Mouse (Mus musculus) layer of hippocampus, adult 8-10 months (tissue): Measurements from ENCODE around the gene Gpatch2. TPM values are rescaled to one million over a fixed set of nuclear protein-coding genes. Genes with fewer than 3 reads are reported as not detected.

ENCODE experiments used
- DNase-seq, 2 experiments: peaks; one replicate each; pipeline ENCODE4 v3.0.0; 2022; ENCODE audit warnings: low spot score in 2 of 2
- total RNA-seq, 4 experiments: library from RNA; stranded (reverse); gene quantifications; 2 replicates each; pipeline ENCODE4 v1.2.4; 2022

The Gpatch2 gene
- 10 to 100 TPM; 21.1 to 22.7 (median 22.1) TPM for total RNA-seq

DNA sequence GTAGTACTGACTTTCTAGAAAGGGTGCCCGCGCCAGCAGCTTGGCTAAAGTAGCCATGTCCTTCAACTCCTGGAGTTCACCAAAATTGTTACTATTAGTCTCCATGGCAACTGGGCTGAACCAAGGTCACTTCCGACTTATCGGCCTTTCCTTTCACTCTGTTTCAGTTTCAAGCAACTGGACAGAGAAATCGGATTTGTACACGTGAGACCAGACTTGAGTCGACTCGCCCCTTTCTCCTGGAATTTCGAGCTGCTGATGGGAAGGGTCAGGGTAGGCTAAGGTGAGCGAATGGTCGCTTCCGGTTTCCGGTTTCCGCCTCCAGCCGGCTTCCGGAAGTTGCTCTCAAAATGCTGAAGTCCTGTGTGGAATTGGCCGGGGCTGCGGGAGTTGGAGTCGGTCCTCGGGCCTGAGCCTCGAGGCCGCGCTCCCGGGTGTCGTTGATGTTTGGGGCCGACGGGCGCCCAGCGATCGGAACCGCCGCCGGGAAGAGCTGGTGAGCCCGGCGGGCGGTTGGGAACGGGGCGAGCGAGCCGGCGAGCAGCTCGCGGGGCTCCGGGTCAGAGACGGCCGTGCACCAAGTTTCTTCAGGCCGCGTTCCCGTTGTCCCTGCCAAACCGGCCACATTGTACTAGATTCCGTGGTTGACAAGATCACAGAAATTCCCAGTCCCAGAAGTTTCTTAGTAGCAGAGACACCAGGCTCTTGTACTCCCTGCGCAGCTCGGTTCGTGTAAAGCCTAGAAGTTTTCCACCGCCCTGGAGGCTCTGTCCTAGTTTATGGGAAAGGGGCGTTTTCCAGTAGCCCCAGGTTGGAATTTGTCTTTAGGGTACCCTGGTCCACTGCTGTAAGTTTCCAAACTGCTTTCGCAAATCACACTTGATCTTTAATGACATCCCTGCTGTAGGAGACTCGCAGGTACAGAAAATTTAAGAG is at the start of gene Gpatch2, which contains the start of gene Spata17:
Gpatch2 (plus strand) TSS at position 328 of the 936 bp plus-strand sequence.
Spata17 (minus strand) TSS at position 285 of the 936 bp plus-strand sequence.
- peak; percentile 62 to 67 for DNase-seq

DNA sequence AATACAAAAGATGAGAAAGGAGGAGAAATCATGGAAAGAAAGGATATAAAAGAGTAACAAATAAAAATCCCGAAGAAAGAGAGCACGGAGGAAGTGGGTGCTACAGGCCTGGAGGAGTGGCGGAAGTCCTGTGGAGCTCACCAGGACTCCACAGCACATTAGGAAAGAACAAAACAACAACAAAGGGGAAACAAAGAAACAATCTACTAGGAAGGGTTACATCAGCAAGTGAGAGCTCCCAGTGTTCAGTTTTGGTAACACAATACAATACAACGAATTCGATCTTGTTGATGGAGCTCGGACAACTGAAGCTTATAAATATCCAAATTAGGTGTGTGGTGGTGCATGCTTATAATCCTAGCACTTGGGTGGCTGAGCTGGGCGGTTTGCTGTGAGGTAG is 45.7 kb upstream of the Gpatch2 start:
- no peak for DNase-seq

DNA sequence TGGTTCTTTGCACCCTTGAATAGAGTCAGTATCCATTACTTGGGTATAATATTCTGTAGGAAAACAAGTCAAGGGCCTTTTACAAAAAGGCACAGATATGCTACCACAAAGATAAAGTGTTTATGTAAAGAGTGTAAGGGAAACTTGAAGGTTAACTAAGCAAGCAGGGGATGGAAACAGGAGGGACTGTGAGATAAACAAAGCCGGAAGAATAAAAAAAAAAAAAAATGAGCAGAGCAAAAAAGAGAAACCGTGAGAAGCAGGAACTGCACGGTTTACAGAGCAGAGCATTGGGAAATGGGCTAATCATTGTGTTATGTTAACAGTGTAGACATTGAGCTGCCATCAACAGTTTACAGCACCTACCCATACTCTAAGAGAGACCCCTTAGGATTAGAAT is 44.9 kb upstream of the Gpatch2 start:
- DNase-seq: no peak

DNA sequence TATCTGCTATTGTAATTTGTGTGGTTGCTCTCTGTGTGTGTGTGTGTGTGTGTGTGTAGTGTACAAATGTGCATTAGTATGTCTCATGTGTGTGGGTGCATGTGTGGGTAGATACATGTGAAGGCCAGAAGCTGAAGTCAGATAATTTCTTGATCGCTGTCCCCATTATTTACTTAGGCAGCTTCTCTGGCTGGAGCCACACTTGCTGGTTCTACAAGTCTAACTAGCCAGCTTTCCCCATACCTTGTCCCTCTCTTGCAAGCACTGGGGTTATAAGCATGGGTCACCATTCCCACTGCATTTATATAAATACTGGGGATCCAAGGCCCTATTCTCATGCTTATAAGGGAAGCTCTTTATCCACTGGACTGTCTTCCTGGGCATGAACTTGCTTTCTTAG is 39.3 kb upstream of the Gpatch2 start:
- DNase-seq: no peak

DNA sequence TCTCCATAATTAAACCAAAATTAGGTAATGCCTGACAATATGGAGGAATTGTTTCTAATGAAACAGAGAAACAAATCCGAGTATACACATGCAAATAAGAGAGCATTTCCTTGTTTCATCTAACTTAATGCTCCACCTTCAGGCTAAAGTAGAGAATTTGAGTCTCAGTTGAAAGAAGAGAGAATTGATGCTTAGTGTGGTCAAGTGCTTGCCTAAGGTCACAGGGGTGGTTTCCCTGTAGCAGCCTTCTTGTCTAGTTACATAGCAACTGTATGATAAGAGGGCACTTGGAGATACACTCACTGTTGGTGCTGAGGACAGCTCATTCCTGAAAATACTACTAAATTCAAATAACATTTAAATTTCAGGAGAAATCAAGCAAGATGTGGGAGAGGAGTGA is 36.8 kb upstream of the Gpatch2 start:
- no peak for DNase-seq

DNA sequence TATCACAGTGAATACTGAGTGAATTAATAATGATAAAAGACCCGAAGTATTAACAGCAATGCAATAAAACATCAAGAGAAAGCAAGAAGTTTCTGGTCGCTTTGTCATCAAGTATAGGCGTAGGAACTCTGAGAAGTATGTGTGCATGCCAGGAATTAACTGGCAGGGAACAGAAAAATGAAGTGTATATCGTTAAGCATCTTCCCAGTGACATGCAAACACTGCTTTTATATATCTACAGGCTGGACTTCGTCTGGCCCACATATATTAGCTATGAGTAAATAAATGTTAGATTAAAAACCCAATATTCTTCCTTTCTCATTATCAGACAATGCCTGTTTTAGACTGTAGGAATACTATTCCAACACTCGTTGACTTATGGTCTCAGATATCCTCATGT is 9.8 kb upstream of the Gpatch2 start:
- no peak for DNase-seq

DNA sequence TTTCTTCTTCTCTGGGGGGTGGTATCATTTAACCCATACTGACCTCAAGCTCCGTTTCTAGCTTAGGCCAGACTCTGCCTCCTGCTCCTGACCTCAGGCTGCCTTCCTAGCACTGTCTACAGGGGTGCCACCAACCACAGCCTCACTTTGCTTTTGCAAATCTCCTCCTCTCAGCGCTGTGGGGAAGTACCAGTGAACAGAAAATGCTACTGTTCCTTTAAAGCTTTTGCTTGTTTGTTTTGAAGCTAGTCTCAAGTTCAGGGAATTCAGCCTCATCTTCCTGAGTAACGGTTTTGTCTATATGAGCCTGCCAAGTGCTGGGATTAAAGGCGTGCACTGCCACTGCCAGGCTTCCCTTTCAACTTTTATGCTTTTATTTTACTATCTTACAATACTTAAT is 5.8 kb upstream of the Gpatch2 start:
- DNase-seq: no peak

DNA sequence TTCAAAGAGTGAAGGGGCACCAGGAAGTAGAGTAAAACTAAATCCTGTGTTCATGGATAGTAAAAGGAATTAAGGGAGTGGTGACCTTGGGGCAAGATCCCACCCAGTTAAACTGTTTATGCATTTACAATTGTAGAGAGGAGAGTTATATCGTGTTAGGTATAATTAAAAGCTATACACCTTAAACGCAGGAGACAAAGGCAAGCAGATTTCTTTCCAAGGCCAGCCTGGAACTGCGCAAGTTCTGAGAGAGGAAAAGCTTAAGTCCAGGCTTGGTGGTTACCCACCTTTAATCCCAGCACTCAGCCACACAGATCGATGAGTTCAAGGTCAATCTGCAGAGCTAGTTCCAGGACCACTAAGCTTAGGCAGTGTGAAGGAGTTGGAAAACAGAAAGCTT is 4.6 kb upstream of the Gpatch2 start:
- no peak for DNase-seq

DNA sequence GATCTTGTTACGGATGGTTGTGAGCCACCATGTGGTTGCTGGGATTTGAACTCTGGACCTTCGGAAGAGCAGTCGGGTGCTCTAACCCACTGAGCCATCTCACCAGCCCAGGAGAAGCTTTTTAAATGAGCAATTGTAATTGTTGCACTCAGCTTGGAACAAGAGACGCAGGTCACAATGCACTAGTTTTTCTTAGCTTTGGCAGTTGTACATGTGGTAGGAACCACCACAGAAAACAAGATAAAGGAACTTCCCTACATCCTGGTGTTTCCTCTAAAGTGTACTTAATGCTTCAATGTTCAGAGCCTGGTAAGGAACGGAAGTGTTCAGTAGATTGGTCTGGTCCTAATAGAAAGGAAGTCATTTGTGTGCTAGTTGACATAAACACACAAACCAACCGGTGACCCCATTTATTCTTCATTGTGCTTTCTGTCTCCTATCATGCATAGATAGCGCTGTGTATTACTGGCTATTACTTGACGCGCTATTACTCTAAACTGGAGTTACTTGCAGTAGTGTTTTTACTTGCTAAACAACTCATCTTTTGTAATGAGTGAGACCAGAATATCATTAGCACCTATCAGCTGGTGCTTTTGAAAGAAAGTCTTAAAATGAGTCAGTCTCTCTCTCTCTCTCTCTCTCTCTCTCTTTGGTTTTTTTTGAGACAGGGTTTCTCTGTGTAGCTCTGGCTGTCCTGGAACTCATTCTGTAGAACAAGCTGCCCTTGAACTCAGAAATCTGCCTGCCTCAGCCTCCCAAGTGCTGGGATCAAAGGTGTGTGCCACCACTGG is 1.5 kb downstream of the Gpatch2 start:
- no peak for DNase-seq

DNA sequence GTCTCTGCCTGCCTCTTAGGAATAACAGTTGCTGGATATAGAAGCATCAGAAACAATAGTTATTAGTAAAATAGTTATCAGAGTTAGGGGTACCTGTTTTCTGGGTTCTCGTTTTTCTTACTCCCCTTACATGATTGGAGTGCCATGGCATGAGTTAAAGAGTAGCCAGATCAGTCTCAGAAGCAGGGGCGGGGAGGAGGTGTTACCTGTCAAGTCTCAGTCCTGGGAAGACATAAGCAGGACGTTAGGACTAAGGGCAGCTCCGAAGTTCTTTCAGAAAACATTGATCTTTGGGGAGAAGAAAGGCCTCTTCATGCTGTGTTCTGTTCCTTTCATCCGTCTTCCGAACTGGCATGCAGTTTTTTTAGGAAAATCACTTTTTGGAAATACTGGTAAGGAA is 5.4 kb downstream of the Gpatch2 start:
- DNase-seq: no peak

DNA sequence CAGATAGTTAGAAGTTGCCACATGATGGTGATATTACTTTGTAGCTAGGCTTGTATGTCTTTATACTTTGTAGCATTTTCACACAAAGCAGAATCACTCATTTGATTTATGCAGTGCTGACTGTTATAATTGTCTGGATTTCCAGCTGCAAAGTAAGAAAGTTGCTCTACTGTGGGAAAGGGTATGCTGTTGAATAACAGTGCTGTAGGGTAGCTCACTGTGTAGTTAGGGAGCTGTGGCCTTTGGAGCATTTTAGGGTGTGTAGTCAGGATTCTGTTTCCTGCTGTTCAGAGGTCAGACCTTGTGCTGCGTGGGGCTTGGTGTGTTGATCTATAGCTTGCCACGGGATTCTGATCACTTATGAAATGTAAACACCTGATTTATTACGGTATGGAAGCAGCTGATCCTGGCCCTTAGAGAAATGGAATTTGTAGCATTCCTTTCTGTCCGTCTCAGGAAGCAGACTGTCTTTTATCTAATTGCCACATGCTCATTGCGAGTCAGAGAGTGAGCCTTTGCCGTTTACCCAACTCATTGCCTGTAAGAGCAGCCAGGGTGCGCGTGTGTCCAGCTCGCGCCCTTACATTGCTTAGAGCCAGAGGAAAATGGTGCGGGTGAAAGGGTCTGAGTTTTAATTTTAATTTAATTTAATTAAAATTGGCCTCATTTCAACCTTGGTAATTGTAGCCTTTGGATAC is 11.2 kb downstream of the Gpatch2 start:
- DNase-seq: no peak

DNA sequence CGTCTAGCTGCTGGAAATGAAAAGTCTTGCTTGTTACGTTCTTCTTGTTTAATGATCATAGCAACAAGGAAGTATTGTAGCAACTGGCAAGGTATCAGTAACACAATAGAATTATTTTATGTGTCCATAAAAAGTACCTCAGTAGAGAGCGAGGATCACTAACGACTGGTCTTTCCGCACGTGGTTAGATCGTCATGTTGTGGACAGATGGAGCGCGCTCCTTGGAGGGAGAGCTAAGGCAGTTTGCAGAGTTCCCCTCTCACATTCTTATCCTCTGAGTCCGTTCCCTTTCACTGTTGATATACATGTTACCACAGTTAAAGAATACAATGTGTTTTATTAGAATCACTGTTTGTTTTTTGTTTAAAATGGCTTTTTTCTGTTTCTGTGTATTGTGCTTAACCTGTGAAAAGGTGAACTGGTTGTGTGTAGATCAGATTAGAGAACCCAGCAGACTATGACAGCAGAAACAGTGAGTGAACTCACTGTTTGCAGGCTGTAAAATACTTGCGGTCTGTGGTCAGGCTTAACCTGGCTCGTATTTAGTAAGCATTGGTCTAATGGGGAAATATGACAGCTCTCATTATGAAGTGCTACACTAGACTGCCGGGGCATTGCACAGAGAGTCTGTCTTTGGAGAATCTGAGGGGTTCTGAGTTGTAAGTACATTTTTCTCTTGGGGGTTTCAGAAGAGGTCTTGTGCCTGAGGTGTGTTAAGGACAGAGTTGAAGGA is 13.3 kb downstream of the Gpatch2 start:
- DNase-seq: no peak

DNA sequence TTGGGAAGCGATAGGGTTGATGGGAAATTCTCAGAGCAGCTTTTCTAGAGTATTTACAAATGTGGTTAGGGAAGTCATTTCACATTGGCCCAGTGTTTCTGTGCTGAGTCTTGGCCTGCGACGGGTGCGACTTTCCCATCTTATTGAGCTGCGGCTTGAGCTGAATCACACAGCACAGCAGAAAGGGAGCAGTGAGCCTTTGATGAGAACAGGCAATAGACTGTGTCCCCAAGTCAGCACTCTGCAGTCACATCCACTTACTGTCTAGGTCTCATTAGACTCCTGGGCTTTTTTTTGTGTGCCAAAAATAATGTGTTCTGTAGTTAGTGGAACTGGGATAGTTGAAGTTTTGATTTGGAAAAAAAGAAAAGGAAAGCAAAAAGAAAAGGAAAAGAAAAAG is 14.9 kb downstream of the Gpatch2 start:
- DNase-seq: no peak

DNA sequence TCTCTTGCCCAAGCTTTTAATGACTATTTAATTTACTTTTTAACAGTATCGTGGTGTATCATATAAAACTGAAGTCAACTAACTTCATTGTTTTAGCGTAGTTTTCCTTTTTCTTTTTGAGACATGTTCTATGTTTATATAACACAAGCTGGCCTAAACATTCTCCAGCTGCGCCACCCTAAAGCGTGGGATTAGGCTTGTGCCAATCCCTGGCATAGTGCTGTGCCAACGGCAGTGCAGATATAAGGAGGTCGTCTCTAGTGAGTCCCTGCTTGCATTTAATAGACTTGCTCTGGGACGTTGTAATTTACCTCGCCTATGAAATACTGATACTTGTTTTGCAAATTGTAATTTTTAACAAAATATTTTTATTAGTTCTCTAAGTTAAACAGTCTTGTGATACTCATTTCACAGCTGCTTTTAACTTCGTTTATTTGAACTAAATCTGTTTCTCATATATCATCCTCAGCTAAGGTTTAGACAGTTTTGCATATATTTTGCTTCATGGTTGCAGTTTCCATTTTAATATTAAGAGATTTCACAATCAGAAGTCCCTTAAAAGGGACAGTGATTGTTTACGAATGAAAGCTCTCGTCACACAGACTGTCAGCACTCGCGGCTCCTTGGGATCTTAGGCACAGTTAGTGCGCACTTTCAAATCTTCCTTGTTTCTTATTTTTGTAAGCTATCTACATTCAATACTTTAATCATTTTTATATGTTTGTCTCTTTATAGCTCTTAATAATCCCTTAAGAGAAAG is 17.1 kb downstream of the Gpatch2 start:
- DNase-seq: no peak

DNA sequence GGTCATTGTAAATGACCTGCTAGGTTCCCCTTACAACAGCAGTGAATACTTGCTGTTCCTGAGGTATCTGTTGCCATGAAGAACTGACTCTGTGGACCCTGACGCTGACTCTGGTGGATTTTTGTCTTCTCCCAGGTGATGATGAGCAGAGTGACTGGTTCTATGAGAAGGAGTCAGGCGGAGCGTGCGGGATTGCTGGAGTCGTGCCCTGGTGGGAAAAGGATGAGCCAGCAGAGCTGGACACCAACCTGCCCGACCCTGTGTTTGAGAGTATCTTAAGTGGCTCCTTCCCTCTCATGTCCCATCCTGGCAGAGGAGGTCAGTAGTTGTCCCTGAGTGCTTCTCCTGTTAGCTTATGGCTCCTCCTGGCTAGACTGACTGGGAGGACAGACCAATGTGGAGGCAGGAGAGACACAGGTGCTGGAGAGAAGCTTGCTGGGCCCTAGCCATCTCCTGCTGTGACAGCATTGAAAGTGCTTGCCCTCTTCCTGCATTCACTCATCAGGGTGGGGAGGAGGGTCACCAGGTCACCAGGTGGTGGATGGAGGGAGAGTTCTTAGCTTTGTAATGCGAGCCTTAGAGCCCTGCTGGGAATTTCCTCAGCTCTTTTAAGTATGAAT is 17.8 kb downstream of the Gpatch2 start:
- DNase-seq: no peak

DNA sequence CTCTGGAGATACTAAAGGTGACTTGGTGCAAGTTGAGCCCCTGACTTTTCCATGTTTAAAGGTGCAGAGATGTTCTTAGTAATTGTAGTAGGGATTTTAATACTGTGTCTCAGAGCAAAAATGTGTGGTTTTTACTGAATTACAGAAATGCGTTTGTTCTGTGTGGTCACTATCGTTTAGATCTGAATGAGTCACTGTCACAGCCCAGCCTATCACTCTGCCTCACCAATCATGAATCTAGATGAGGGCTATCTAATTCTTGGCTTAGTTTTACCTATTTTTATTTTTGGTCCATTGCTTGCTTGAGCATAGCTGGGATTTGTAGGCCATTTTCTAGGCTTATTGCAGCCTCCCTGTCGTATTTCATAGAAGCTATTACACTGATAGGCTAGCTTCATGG is 19.9 kb downstream of the Gpatch2 start:
- DNase-seq: no peak

DNA sequence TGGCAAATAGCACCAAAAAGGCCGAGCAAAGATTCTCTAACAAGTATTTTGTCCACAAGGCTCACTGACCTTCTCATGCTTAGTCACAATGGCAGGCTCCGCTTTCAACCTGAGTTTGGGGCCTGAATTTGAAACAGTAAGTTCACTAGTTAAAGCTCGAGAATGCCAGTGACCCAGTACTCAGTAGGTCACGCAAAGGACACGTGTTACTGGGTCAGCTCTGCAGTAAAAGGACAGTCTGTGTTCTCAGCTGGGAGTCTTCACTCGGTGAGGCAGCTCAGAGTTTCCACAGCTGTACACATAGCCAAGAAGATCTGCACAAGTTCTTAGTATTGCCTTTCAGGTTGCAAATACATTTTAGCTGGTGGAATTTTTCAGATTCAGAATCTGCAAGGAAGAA is 21.0 kb downstream of the Gpatch2 start:
- DNase-seq: no peak

DNA sequence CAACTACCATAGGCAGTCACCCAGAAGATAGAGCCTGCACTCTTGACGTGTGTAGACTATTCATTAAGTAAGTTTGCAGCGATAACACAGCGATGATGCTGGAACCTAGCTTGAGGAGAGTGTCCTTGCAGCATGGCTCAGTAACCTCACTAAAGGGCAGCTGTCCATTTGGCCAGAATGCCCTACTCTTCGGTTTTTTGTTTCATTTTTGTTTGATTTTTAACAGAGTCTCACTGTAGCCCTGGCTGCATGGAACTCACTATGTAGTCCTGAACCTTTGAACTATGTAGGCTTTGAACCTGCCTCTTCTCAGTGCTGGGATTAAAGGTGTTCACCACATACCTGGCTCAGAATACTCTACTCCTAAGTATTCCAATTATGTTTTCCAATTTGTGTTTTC is 22.8 kb downstream of the Gpatch2 start:
- no peak for DNase-seq

DNA sequence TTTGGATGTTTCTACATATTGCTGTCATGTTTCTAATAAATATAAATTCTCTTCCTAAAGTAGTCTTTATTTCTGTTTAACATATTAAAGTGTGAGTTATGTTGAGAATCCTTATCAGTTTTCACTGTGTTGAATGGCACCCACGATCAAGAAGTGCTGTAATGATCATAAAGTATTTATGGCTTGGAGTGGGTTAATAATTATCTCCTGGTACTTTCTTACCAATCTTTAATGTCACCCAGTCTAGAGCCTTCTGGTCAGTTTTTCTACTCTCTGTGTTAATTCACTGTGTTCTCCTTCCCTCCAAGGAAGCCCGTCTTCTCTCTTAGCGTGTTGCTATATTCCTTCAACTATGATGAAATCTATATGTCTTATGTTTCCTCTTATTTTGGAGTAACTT is 25.0 kb downstream of the Gpatch2 start:
- no peak for DNase-seq

DNA sequence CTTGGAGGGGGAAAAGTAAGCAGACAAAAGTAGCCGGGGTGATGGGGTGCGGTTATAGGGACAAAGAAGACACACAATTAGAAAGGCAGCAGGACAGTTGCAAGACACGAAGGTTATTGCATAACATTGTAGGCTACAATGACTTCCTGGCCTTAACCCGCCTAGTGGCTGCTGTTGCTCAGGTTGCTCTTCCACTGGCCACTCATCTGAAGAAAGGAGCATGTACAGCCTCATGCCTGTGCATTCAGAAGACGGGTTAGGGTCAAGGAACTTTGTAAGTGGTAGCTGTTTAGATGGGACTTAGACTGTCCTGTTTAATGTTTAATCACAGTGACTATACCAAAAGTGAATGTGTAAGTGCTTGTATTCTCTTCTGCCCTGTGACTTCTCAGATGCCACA is 26.0 kb downstream of the Gpatch2 start:
- no peak for DNase-seq
